Mouse (Mus musculus): ENCODE measurements at regions not wholly inside any gene's neighbourhood (a gene's known extent, or its start where the extent isn't known, plus 50 kb on each side); places are given as distances from the start of the nearest gene placed in this dataset.

DNA sequence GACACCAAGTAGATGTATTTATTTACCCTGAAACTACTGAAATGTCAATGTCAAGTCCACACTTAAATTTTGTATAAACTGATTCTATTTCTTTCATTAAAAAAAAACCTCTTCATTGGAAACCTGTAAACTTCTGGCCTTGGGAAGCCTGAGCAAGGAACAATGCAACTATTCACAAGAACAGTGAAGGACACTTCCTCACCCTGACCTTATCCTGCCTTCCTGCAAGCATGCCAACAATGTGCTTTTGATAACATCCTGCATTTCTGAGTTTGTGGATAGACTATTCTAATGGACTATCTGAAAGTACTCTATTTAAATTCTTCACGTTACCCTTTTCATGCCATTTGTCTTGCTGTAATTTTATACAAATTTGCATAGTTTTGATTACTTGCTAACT lies 53.1 kb upstream of the Nabp1 start:
- Histone ChIP-seq H3K27ac (ENCODE audit: low read depth, low read length) (no peak overlapping the region), H3K4me1 (ENCODE audit: control insufficient read depth, insufficient read depth, low read depth, low read length) (no peaks in the 10 kb centered on the region), H3K4me2 (ENCODE audit: low read length) (no peak overlapping the region), H3K36me3 (ENCODE audit: control insufficient read depth, insufficient read depth, low read length) (no peaks in the 10 kb centered on the region), H3K9ac (ENCODE audit: low read depth, low read length) (no peak overlapping the region), H3K27me3 (replicated peaks; ENCODE audit: control insufficient read depth, insufficient read depth, low read length) (no peaks in the 10 kb centered on the region), H3K9me3 (ENCODE audit: control insufficient read depth, low read length) (no peaks in the 10 kb centered on the region), H3K4me3 (ENCODE audit: low read length) (no peak overlapping the region)
- no peak for ATAC-seq
- WGBS: 70% methylated on average over 1 of the region's 1 CpGs

DNA sequence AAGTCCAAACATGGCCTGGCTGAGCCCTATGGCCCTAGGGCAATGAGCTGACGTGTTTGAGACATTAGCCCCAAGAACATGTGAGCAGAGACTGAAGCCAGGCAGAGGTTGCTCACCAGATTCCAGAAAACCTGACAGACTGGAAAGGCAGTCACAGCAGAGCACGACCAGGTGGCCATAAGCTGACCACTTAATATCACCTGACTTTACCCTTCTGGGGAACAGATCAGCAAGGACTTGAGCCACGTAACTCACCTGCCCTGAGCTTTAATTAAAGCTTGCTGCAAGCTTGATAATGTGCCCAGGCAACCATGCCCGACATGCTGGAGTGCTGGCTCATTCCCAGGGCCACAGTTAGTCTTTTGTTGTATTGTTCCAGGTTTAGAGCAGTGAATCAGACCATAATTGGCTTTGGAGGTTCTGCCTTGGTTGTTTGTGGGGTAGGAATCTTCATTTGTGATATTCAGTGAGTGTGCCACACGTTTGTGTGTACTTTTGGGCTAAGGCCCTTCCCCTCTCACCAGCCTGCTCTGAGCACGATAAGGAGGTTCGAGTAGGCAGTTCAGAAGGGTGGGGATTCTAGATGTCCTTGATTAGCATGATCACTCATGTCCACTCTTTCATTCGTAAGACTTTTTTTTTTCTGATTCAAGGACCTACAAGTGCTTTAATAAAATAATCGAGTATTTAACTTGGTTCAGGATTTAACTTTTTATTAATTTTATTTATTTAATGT lies 52.1 kb upstream of the Nabp1 start:
- H3K9me3 ChIP-seq (ENCODE audit: control insufficient read depth, low read length): no peaks in the 10 kb centered on the region
- no peak for ATAC-seq
- H3K4me1 ChIP-seq (ENCODE audit: control insufficient read depth, insufficient read depth, low read depth, low read length): no peaks in the 10 kb centered on the region
- H3K9ac ChIP-seq (ENCODE audit: low read depth, low read length): no peak overlapping the region
- no peak overlapping the region for H3K27ac ChIP-seq (ENCODE audit: low read depth, low read length)
- no peak overlapping the region for H3K4me3 ChIP-seq (ENCODE audit: low read length)
- H3K36me3 ChIP-seq (ENCODE audit: control insufficient read depth, insufficient read depth, low read length): no peaks in the 10 kb centered on the region
- H3K27me3 ChIP-seq (replicated peaks; ENCODE audit: control insufficient read depth, insufficient read depth, low read length): no peaks in the 10 kb centered on the region
- WGBS: 65% methylated on average over 9 of the region's 9 CpGs
- no peak overlapping the region for H3K4me2 ChIP-seq (ENCODE audit: low read length)

DNA sequence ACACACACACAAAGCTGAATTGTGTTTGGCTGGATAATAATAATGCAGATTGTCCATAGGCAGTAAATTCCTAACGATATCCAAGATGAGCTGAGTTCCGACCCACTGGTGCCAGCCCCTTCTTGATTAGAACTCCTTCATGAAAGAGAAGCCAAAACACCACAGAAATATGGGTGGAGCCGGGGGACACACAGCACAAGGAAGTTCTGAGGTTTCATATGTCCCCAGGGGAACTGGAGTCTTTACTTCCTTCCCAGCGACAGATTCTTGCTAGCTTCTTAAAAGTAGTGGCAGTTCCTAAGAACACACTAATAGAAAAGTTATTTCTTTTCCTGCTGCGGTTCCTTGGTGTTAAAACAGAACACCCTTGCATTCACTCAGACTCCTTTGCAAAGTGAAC lies 51.4 kb upstream of the Nabp1 start:
- Histone ChIP-seq H3K4me2 (ENCODE audit: low read length) (no peak overlapping the region), H3K9me3 (ENCODE audit: control insufficient read depth, low read length) (no peaks in the 10 kb centered on the region), H3K9ac (ENCODE audit: low read depth, low read length) (no peak overlapping the region), H3K4me3 (ENCODE audit: low read length) (no peak overlapping the region), H3K27me3 (replicated peaks; ENCODE audit: control insufficient read depth, insufficient read depth, low read length) (no peaks in the 10 kb centered on the region), H3K36me3 (ENCODE audit: control insufficient read depth, insufficient read depth, low read length) (no peaks in the 10 kb centered on the region), H3K27ac (ENCODE audit: low read depth, low read length) (no peak overlapping the region), H3K4me1 (ENCODE audit: control insufficient read depth, insufficient read depth, low read depth, low read length) (no peaks in the 10 kb centered on the region)
- no peak for ATAC-seq
- 87% methylated on average over 5 of the region's 5 CpGs for WGBS

DNA sequence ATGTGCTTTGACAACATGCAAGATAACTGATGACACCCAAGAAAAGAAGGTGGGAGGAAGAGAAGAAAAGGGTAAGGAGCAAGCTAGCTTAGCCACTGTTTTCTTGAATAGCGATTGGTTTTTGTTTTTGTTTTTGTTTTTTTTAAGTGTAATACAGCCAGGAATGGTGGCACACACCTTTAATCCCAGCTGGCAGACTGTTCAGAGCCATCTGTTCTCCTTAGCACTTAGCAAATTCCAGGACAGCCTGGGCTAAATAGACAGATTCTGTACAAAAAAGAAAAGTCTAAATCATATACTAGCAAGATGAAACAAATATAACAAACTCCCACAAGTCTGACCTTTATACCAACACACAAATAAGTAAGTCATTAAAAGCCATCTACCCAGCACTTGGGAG lies 50.4 kb upstream of the Nabp1 start:
- no peaks in the 10 kb centered on the region for H3K4me1 ChIP-seq (ENCODE audit: control insufficient read depth, insufficient read depth, low read depth, low read length)
- WGBS: 96% methylated on average over 1 of the region's 1 CpGs
- no peak overlapping the region for H3K27ac ChIP-seq (ENCODE audit: low read depth, low read length)
- no peak for ATAC-seq
- no peaks in the 10 kb centered on the region for H3K27me3 ChIP-seq (replicated peaks; ENCODE audit: control insufficient read depth, insufficient read depth, low read length)
- H3K36me3 ChIP-seq (ENCODE audit: control insufficient read depth, insufficient read depth, low read length): no peaks in the 10 kb centered on the region
- H3K4me2 ChIP-seq (ENCODE audit: low read length): no peak overlapping the region
- no peak overlapping the region for H3K4me3 ChIP-seq (ENCODE audit: low read length)
- no peak overlapping the region for H3K9ac ChIP-seq (ENCODE audit: low read depth, low read length)
- no peaks in the 10 kb centered on the region for H3K9me3 ChIP-seq (ENCODE audit: control insufficient read depth, low read length)
